Mouse (Mus musculus): ENCODE results near the gene Aldh8a1. TPM values are rescaled to one million over a fixed set of nuclear protein-coding genes. Genes with fewer than 3 reads are reported as not detected.
A peak's percentile ranks its signal among the peaks of the same experiment; 100 is the strongest.

Gene Aldh8a1
- polyA plus RNA-seq, 1 experiment: not detected

- Histone ChIP-seq H3K36me3 (ENCODE audit: control insufficient read depth, insufficient read depth) (no peaks in the 10 kb centered on the region), H3ac (ENCODE audit: control insufficient read depth, insufficient read length) (no peak overlapping the region), H3K4me3 (no peak overlapping the region), H3K4me2 (ENCODE audit: low read depth) (no peak overlapping the region), H3K79me2 (ENCODE audit: control insufficient read depth, insufficient read depth) (no peaks in the 10 kb centered on the region), H3K27me3 (ENCODE audit: control insufficient read depth, insufficient read depth, insufficient read length) (no peaks in the 10 kb centered on the region)
- TF ChIP-seq MYOG (IDR thresholded peaks at IDR 0.05; ENCODE audit: control insufficient read depth in 1 of 3, insufficient read depth in 1 of 3, insufficient read length in 2 of 3, low read depth in 2 of 3) (no peak), TCF12 (IDR thresholded peaks at IDR 0.05; ENCODE audit: insufficient read depth, poor library complexity, severe bottlenecking) (no peak), REST (IDR thresholded peaks at IDR 0.05; ENCODE audit: insufficient read depth, insufficient read length) (no peak), MAX (IDR thresholded peaks at IDR 0.05; ENCODE audit: low read depth) (no peak), POLR2AphosphoS2 (IDR thresholded peaks at IDR 0.05; ENCODE audit: insufficient read length, low read depth) (no peak), CEBPB (IDR thresholded peaks at IDR 0.05; ENCODE audit: insufficient read depth, poor library complexity, severe bottlenecking) (no peak), POLR2A (IDR thresholded peaks at IDR 0.05; ENCODE audit: insufficient read length, low read depth) (no peak), USF1 (IDR thresholded peaks at IDR 0.05; ENCODE audit: low read depth) (no peak), MYOD1 (IDR thresholded peaks at IDR 0.05; ENCODE audit: control insufficient read depth in 1 of 3, insufficient read length in 2 of 3, low read depth in 2 of 3) (no peak), SRF (IDR thresholded peaks at IDR 0.05; ENCODE audit: control insufficient read depth, insufficient read length, low read depth) (no peak), E2F4 (IDR thresholded peaks at IDR 0.05; ENCODE audit: insufficient read depth) (no peak), TCF3 (IDR thresholded peaks at IDR 0.05; ENCODE audit: insufficient read length, low read depth) (no peak)
These were observed 37.9 kb downstream of the Aldh8a1 start for GRCm38 (mm10) chr10:21415031-21415430.

- no peaks in the 10 kb centered on the region for H3K36me3 ChIP-seq (ENCODE audit: control insufficient read depth, insufficient read depth)
- H3K4me3 ChIP-seq: no peak overlapping the region
- no peak overlapping the region for H3ac ChIP-seq (ENCODE audit: control insufficient read depth, insufficient read length)
- no peak overlapping the region for H3K4me2 ChIP-seq (ENCODE audit: low read depth)
- TF ChIP-seq MYOG (IDR thresholded peaks at IDR 0.05; ENCODE audit: control insufficient read depth in 1 of 3, insufficient read depth in 1 of 3, insufficient read length in 2 of 3, low read depth in 2 of 3): peak in 1 of 3 experiments; percentile 53
- no peak for TF ChIP-seq CEBPB (IDR thresholded peaks at IDR 0.05; ENCODE audit: insufficient read depth, poor library complexity, severe bottlenecking)
- H3K27me3 ChIP-seq (ENCODE audit: control insufficient read depth, insufficient read depth, insufficient read length): no peaks in the 10 kb centered on the region
- no peaks in the 10 kb centered on the region for H3K79me2 ChIP-seq (ENCODE audit: control insufficient read depth, insufficient read depth)
These were observed 39.1 kb downstream of the Aldh8a1 start for GRCm38 (mm10) chr10:21416184-21416583.

- no peaks in the 10 kb centered on the region for H3K79me2 ChIP-seq (ENCODE audit: control insufficient read depth, insufficient read depth)
- no peak overlapping the region for H3ac ChIP-seq (ENCODE audit: control insufficient read depth, insufficient read length)
- H3K27me3 ChIP-seq (ENCODE audit: control insufficient read depth, insufficient read depth, insufficient read length): no peaks in the 10 kb centered on the region
- TF ChIP-seq POLR2AphosphoS2 (IDR thresholded peaks at IDR 0.05; ENCODE audit: insufficient read length, low read depth) (no peak), CEBPB (IDR thresholded peaks at IDR 0.05; ENCODE audit: insufficient read depth, poor library complexity, severe bottlenecking) (no peak), POLR2A (IDR thresholded peaks at IDR 0.05; ENCODE audit: insufficient read length, low read depth) (no peak), MYOG (IDR thresholded peaks at IDR 0.05; ENCODE audit: control insufficient read depth in 1 of 3, insufficient read depth in 1 of 3, insufficient read length in 2 of 3, low read depth in 2 of 3) (no peak), SRF (IDR thresholded peaks at IDR 0.05; ENCODE audit: control insufficient read depth, insufficient read length, low read depth) (no peak), E2F4 (IDR thresholded peaks at IDR 0.05; ENCODE audit: insufficient read depth) (no peak), REST (IDR thresholded peaks at IDR 0.05; ENCODE audit: insufficient read depth, insufficient read length) (no peak), MAX (IDR thresholded peaks at IDR 0.05; ENCODE audit: low read depth) (no peak), TCF12 (IDR thresholded peaks at IDR 0.05; ENCODE audit: insufficient read depth, poor library complexity, severe bottlenecking) (no peak), TCF3 (IDR thresholded peaks at IDR 0.05; ENCODE audit: insufficient read length, low read depth) (no peak), USF1 (IDR thresholded peaks at IDR 0.05; ENCODE audit: low read depth) (no peak), MYOD1 (IDR thresholded peaks at IDR 0.05; ENCODE audit: control insufficient read depth in 1 of 3, insufficient read length in 2 of 3, low read depth in 2 of 3) (no peak)
- H3K4me3 ChIP-seq: no peak overlapping the region
- no peak overlapping the region for H3K4me2 ChIP-seq (ENCODE audit: low read depth)
- no peaks in the 10 kb centered on the region for H3K36me3 ChIP-seq (ENCODE audit: control insufficient read depth, insufficient read depth)
These were observed 42.1 kb downstream of the Aldh8a1 start for GRCm38 (mm10) chr10:21419188-21419587.

- no peaks in the 10 kb centered on the region for H3K36me3 ChIP-seq (ENCODE audit: control insufficient read depth, insufficient read depth)
- H3ac ChIP-seq (ENCODE audit: control insufficient read depth, insufficient read length): no peak overlapping the region
These were observed 43.6 kb downstream of the Aldh8a1 start for GRCm38 (mm10) chr10:21420457-21421424.

More at GRCm38 (mm10) chr10:21420457-21421424, 43.6 kb downstream of the Aldh8a1 start:
- no peaks in the 10 kb centered on the region for H3K79me2 ChIP-seq (ENCODE audit: control insufficient read depth, insufficient read depth)
- no peak for TF ChIP-seq MYOD1 (IDR thresholded peaks at IDR 0.05; ENCODE audit: control insufficient read depth in 1 of 3, insufficient read length in 2 of 3, low read depth in 2 of 3)
- TF ChIP-seq MAX (IDR thresholded peaks at IDR 0.05; ENCODE audit: low read depth): no peak
- TF ChIP-seq POLR2A (IDR thresholded peaks at IDR 0.05; ENCODE audit: insufficient read length, low read depth): no peak
- no peak for TF ChIP-seq E2F4 (IDR thresholded peaks at IDR 0.05; ENCODE audit: insufficient read depth)
- TF ChIP-seq MYOG (IDR thresholded peaks at IDR 0.05; ENCODE audit: control insufficient read depth in 1 of 3, insufficient read depth in 1 of 3, insufficient read length in 2 of 3, low read depth in 2 of 3): no peak
- TF ChIP-seq TCF3 (IDR thresholded peaks at IDR 0.05; ENCODE audit: insufficient read length, low read depth): no peak
- no peak for TF ChIP-seq CEBPB (IDR thresholded peaks at IDR 0.05; ENCODE audit: insufficient read depth, poor library complexity, severe bottlenecking)
- no peak overlapping the region for H3K4me3 ChIP-seq
- H3K27me3 ChIP-seq (ENCODE audit: control insufficient read depth, insufficient read depth, insufficient read length): no peaks in the 10 kb centered on the region
- H3K4me2 ChIP-seq (ENCODE audit: low read depth): no peak overlapping the region

Measured in myocyte (in vitro differentiated cells).